Mouse (Mus musculus) lung, postnatal 25 days (tissue): ENCODE results near the gene Ttc7b.

Experiments
- DNase-seq: peaks from one replicate; pipeline ENCODE4 v3.0.0; 2022; ENCODE audit warnings: low spot score

Gene Ttc7b

GRCm38 (mm10) chr12:100275850-100276249 is 244.8 kb downstream of the Ttc7b start:
- peak; percentile 88 for DNase-seq

DNA sequence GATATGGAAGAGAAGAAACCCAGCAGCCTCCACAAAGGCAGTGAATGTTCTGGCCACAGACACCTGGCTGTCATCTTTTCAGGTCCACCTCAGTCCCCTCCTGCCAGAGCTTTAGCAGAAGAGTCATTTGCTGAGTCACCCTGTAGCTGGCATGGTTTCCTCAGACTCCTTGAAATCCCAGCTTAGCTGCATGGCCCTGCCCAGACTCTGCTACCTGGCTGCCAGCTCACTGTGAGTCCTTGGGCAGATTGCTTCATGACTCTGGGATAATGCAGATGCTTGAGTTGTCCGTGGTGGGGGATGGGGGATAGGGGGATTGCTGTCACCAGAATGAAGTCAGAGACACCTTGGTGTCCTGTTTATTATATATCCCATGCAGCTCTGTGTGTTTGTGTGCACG is 247.6 kb downstream of the Ttc7b start:
- DNase-seq = no peak

DNA sequence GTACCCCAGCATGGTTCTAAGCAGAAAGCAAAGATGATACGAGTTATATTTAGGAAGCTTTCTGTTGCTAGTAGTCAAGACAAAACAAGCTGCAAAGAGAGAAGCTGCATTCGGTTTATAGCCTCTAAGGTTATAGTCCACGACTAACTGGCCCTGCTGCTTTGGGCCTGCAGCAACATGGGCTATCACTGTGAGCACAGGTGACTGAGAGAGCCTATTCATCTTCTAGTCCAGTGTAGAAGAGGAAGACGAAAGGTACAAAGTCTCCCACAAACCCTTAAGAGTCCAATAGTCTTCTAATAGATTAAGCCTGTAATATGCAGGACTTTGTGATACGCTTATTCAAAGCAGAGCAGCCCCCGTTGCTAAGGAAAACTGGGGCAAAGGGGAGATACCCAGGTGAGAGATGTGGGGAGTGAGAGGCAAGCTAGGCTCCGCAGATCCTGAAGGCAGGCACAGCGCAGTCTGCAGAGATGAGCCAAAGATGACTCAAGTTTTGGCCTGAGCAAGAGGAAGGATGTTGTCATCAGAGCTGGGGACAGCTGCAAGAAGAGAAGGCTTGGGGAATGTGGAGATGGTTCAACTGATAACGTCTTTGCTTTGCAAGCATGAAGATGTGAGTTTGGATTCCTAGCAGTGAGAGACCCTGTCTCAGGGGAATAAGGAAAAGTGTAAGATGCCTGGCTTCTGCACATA is 250.5 kb downstream of the Ttc7b start:
- no peak for DNase-seq

DNA sequence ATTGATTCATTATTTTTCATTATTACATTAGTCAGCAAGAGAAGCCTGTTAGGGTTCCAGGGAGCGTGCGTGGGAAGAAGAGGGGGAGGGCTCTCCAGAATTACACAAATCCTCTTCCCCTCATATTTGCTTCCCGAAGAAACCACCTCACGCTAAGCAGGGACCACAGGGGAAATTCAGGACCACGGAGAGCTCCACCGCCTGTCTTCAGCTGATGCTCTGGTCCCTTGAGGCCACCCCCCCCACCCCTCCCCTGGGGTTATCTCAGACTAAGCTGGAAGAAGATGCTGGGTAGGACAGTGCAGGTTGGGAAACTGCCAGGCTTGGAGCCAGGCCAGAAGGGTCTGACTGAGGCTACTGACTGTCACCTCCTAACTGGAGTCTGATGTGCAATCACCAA is 252.6 kb downstream of the Ttc7b start:
- DNase-seq = no peak

DNA sequence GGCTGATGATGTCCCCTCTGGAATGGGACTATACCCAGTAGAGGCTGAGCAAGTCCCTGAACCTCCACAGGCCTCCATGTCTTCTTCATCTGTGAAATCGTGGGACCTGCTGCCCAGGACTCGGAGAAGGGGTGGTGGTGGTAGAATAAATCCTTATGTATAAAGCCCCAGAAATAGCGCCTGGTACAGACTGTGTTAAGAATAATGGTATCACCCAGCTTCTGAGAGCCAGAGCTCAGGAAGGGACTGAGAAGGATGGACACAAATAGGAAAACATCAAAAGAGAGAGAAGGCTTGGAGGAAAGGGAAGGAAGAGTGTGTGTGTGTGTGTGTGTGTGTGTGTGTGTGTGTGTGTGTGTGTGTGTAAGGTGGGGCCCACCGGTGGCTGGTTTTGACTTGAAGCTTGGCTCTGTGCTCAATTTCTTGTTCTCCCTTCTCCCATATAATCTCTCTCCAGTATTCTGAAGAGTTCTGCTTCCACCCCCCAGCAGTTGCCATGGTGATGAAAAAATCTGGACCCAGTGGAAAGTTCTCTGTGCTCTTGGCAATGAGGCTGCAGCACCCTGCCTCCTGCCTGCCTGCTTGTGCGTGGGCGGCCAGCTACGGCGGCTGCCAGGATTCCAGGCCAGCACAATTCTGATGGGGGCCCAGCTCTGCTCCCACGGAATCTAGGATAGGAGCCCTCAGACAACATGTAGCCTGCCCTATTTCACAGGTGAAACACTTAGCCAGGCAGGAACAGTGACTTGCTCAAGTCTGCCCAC is 254.9 kb downstream of the Ttc7b start:
- DNase-seq = no peak

- DNase-seq = no peak
Observed at GRCm38 (mm10) chr12:100264941-100265340, 255.7 kb downstream of the Ttc7b start.

DNA sequence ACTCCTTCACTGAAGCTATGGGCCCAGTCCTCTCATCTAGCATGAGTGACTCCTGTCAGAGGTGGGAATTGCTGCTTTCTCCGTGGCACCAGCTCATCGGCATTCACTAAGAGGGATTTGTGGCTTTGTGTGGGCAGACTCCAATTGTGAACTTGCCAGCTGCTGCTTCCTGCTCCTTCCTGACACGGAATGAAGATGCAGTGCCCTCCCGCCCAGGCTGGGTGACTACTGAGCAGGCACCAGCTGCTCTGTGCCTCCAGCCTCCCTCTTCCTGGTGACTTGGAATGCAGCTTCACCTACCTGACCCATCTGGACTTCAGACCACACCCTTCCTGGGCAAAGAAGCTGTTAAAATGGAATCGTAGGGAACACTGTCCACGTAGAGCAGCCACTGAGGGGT is 257.8 kb downstream of the Ttc7b start:
- no peak for DNase-seq

- no peak for DNase-seq
Observed at GRCm38 (mm10) chr12:100261761-100262160, 258.9 kb downstream of the Ttc7b start.

DNA sequence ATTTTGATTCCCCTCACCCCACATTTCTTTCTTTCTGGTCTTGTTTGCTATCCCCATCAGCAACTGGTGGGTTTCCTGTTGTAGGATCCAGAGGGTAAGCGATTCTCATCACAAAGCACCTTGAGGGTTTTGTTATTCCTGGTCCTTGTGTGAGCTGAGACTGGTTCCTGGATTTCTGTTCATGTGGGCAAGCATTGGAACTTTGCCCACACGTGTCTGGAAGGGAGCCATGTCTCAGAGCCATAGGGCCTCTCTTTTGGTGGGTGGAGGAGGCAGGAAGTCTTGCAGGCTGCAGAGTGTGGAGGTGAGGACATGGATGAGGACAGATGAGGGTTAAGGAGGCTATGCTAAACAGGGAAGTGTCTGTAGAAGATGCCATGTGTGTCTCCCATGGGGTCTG is 260.5 kb downstream of the Ttc7b start:
- DNase-seq = no peak

- DNase-seq = no peak
Observed at GRCm38 (mm10) chr12:100257779-100258178, 262.8 kb downstream of the Ttc7b start.

GRCm38 (mm10) chr12:100255441-100255949 is 265.1 kb downstream of the Ttc7b start:
- no peak for DNase-seq

DNA sequence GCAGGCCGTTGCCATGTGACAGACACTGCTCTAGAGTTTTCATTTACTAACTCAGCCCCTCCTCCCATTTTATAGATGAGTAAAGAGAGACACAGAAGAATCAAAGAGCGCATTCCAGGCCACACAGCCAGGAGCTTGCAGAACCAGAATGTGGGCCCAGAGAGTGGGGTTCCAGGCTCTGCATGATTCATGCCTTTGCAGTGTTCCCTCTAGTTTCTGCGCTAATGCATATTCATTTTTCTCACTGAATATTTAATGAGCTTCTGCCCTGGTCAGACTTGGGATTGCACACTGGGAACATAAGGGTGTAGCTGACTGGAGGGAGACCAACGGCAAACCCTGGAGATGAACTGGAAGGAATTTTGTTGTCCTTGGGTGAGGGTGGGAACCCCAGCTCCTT is 266.2 kb downstream of the Ttc7b start:
- no peak for DNase-seq
